Mouse (Mus musculus) hindbrain, embryonic 16.5 days (tissue): ENCODE data around the gene Aars2. TPM values are rescaled to one million over a fixed set of nuclear protein-coding genes. Genes with fewer than 3 reads are reported as not detected.

Source experiments
- ATAC-seq: fragments of 200-750 bp; cut with Nextera tagmentation; 2 replicates; pipeline ENCODE4 v1.8.0; 2017; ENCODE audit warnings: moderate TSS enrichment, moderate library complexity
- H3K27ac ChIP-seq: fragments of 300-500 bp; sonication (generic); 2 replicates; pipeline ENCODE4 v1.5.1; 2014; ENCODE audit warnings: low read depth, mild to moderate bottlenecking, control low read depth, low read length, moderate library complexity
- H3K27me3 ChIP-seq: fragments of 300-500 bp; sonication (generic); replicated peaks from 2 replicates; pipeline ENCODE4 v1.6.1; 2014; ENCODE audit warnings: low read length; ENCODE audit not compliant: control insufficient read depth, insufficient read depth
- H3K36me3 ChIP-seq: fragments of 300-500 bp; sonication (generic); 2 replicates; pipeline ENCODE4 v1.6.1; 2014; ENCODE audit warnings: mild to moderate bottlenecking, low read length, moderate library complexity, mixed read lengths; ENCODE audit not compliant: control insufficient read depth, insufficient read depth
- H3K4me1 ChIP-seq: fragments of 300-500 bp; sonication (generic); 2 replicates; pipeline ENCODE4 v1.6.1; 2014; ENCODE audit warnings: low read depth, low read length; ENCODE audit not compliant: control insufficient read depth, insufficient read depth
- H3K4me2 ChIP-seq: fragments of 300-500 bp; sonication (generic); 2 replicates; pipeline ENCODE4 v1.6.1; 2014; ENCODE audit warnings: mild to moderate bottlenecking, low read length, control low read depth, moderate library complexity
- H3K4me3 ChIP-seq: fragments of 300-500 bp; sonication (generic); 2 replicates; pipeline ENCODE4 v1.5.1; 2014; ENCODE audit warnings: mild to moderate bottlenecking, low read length, control low read depth, moderate library complexity
- H3K9ac ChIP-seq: fragments of 300-500 bp; sonication (generic); 2 replicates; pipeline ENCODE4 v1.6.1; 2014; ENCODE audit warnings: low read depth, mild to moderate bottlenecking, control low read depth, low read length, moderate library complexity
- H3K9me3 ChIP-seq: fragments of 300-500 bp; sonication (generic); 2 replicates; pipeline ENCODE4 v1.6.1; 2014; ENCODE audit warnings: mild to moderate bottlenecking, low read length, moderate library complexity; ENCODE audit not compliant: control insufficient read depth
- WGBS: fragments of 180-500 bp; shearing (Covaris S2); extraction: QIAGEN DNeasy Blood & Tissue Kit; methylation state at CpG from one replicate; pipeline ENCODE4 v1.1.7; 2014; 5-methylcytosine and 5-hydroxymethylcytosine counted together
- polyA plus RNA-seq: library from polyadenylated mRNA; unstranded; fragments of >200 nt; fragmentation: Nextera tagmentation; extraction: Ambion mirVana; gene quantifications from 2 replicates; pipeline ENCODE4 v1.2.1, GENCODE M21; 2015

Aars2 gene
- polyA plus RNA-seq, 1 experiment from 2014 or later = 20.6 TPM

DNA sequence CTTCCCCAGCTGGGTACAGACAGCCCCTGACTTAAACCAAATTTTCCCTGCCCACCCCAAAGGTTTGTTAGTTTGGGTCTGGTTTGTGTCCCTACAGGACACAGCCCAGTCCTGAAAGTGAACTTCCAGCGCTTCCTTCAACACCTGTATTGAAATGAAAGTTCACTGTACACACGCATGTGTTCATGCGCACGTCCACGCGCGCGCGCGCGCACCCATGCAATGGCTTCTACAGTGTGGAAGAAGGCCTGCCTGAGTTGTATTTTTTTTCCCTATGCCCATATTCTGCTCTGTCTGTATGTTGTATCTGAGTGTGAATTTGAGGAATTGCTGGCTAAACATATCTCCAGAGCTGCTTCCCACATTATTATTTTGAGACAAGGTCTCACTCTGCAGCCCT is 58.5 kb downstream of the Aars2 start:
- Histone ChIP-seq H3K4me1 (peaks cover 10% of the 10 kb centered on the region), H3K9me3 (no peaks in the 10 kb centered on the region), H3K4me2 (peak overlapping the region; percentile 84), H3K27ac (no peak overlapping the region), H3K27me3 (no peaks in the 10 kb centered on the region), H3K4me3 (peak overlapping the region; percentile 66), H3K9ac (peak overlapping the region; percentile 75), H3K36me3 (peaks cover 34% of the 10 kb centered on the region)
- WGBS = 93% methylated on average over 11 of the region's 11 CpGs
- ATAC-seq = no peak

GRCm38 (mm10) chr17:45566031-45566359 is 59.4 kb downstream of the Aars2 start:
- Histone ChIP-seq H3K9ac (no peak overlapping the region), H3K9me3 (no peaks in the 10 kb centered on the region), H3K4me1 (peaks cover 11% of the 10 kb centered on the region), H3K27me3 (no peaks in the 10 kb centered on the region), H3K27ac (no peak overlapping the region), H3K36me3 (peaks cover 40% of the 10 kb centered on the region), H3K4me3 (no peak overlapping the region), H3K4me2 (no peak overlapping the region)
- WGBS = 88% methylated on average over 1 of the region's 1 CpGs
- ATAC-seq = no peak

GRCm38 (mm10) chr17:45566360-45567161 is 59.9 kb downstream of the Aars2 start:
- no peak overlapping the region for H3K9ac ChIP-seq
- peaks cover 17% of the 10 kb centered on the region for H3K4me1 ChIP-seq
- 0 out of 2 replicates have a peak, but pooled peaks have one; percentile 1 for ATAC-seq
- H3K9me3 ChIP-seq = no peaks in the 10 kb centered on the region
- peaks cover 43% of the 10 kb centered on the region for H3K36me3 ChIP-seq
- H3K4me2 ChIP-seq = no peak overlapping the region
- peak overlapping the region; percentile 16; the same call in 1 of the 2 replicates for H3K27ac ChIP-seq
- no peaks in the 10 kb centered on the region for H3K27me3 ChIP-seq
- no peak overlapping the region for H3K4me3 ChIP-seq
- WGBS = 59% methylated on average over 18 of the region's 18 CpGs

GRCm38 (mm10) chr17:45567162-45567601 is 60.5 kb downstream of the Aars2 start:
- 0 out of 2 replicates have a peak, but pooled peaks have one; percentile 0 for ATAC-seq
- H3K4me1 ChIP-seq = peaks cover 21% of the 10 kb centered on the region
- no peak overlapping the region for H3K4me3 ChIP-seq
- 0 out of 2 replicates have a peak overlapping the region, but pooled peaks have one; percentile 16 for H3K27ac ChIP-seq
- H3K9ac ChIP-seq = no peak overlapping the region
- H3K4me2 ChIP-seq = no peak overlapping the region
- 30% methylated on average over 4 of the region's 4 CpGs for WGBS
- peaks cover 43% of the 10 kb centered on the region for H3K36me3 ChIP-seq
- no peaks in the 10 kb centered on the region for H3K9me3 ChIP-seq
- H3K27me3 ChIP-seq = no peaks in the 10 kb centered on the region

GRCm38 (mm10) chr17:45568990-45569389 is 62.3 kb downstream of the Aars2 start:
- Histone ChIP-seq H3K9me3 (no peaks in the 10 kb centered on the region), H3K9ac (no peak overlapping the region), H3K27ac (no peak overlapping the region), H3K27me3 (no peaks in the 10 kb centered on the region), H3K4me3 (no peak overlapping the region), H3K4me1 (peaks cover 21% of the 10 kb centered on the region), H3K4me2 (no peak overlapping the region), H3K36me3 (peaks cover 43% of the 10 kb centered on the region)
- ATAC-seq = no peak
- WGBS = 89% methylated on average over 12 of the region's 12 CpGs

DNA sequence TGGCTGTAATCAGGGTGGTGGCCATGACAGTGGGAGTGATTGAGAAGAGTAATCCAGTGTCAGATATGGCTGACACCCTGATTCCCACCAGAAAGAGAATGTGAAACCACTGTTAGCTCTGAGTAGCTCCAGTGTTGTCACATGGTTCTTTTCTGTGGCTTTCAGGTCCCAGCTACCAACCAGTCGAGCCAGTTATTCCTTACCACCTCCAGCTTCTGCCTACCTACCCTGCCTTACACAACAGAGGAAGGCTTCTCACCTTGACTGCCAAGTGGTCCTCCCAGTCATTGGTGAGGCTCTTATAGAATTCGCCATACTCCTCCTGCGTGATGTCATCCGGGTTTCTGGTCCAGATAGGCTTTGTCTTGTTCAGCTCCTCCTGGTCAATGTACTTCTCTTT is 63.4 kb downstream of the Aars2 start:
- no peaks in the 10 kb centered on the region for H3K27me3 ChIP-seq
- no peak overlapping the region for H3K27ac ChIP-seq
- H3K4me2 ChIP-seq = no peak overlapping the region
- no peaks in the 10 kb centered on the region for H3K9me3 ChIP-seq
- H3K4me1 ChIP-seq = peaks cover 21% of the 10 kb centered on the region
- no peak for ATAC-seq
- peaks cover 43% of the 10 kb centered on the region for H3K36me3 ChIP-seq
- H3K4me3 ChIP-seq = no peak overlapping the region
- H3K9ac ChIP-seq = no peak overlapping the region
- 93% methylated on average over 4 of the region's 4 CpGs for WGBS

Other genes starting within 250 kb of the Aars2 start
- gene Cdc5l, start 73.1 kb upstream of the Aars2 start, polyA plus RNA-seq = 54.7 and 57.0 TPM in 2 replicates
- 2.4 and 3.5 TPM in 2 replicates for gene Spats1, start 31.4 kb upstream of the Aars2 start, polyA plus RNA-seq
- gene Tcte1, start 16.6 kb downstream of the Aars2 start, polyA plus RNA-seq = 6.1 and 6.3 TPM in 2 replicates
- gene Tmem151b, start 42.8 kb downstream of the Aars2 start, polyA plus RNA-seq = 29.3 and 31.7 TPM in 2 replicates
- 6.1 and 6.8 TPM in 2 replicates for gene Nfkbie, start 48.9 kb downstream of the Aars2 start, polyA plus RNA-seq
- 96.2 and 101 TPM in 2 replicates for gene Slc35b2, start 57.0 kb downstream of the Aars2 start, polyA plus RNA-seq
- gene Hsp90ab1, start 66.4 kb downstream of the Aars2 start, polyA plus RNA-seq = 1,542 and 1,571 TPM in 2 replicates
- 55.7 and 56.5 TPM in 2 replicates for gene Slc29a1, start 92.8 kb downstream of the Aars2 start, polyA plus RNA-seq
- 1.2 TPM in 1 of 2 replicates, not detected in the other for gene Mymx, start 95.3 kb downstream of the Aars2 start, polyA plus RNA-seq
- gene Capn11, start 152.5 kb downstream of the Aars2 start, polyA plus RNA-seq = 0.75 and 0.79 TPM in 2 replicates
- gene Mrpl14, start 179.5 kb downstream of the Aars2 start, polyA plus RNA-seq = 128 and 134 TPM in 2 replicates
- 147 and 148 TPM in 2 replicates for gene Tmem63b, start 180.1 kb downstream of the Aars2 start, polyA plus RNA-seq
- 0.66 TPM in 1 of 2 replicates, not detected in the other for gene 1600014C23Rik, start 227.0 kb downstream of the Aars2 start, polyA plus RNA-seq